Mouse (Mus musculus): ENCODE measurements around the gene Gm49320. TPM values are rescaled to one million over a fixed set of nuclear protein-coding genes. Genes with fewer than 3 reads are reported as not detected.

Gm49320 gene
- total RNA-seq, 2 experiments from 2014 or later, result 0.16 TPM; not detected in 1

DNA sequence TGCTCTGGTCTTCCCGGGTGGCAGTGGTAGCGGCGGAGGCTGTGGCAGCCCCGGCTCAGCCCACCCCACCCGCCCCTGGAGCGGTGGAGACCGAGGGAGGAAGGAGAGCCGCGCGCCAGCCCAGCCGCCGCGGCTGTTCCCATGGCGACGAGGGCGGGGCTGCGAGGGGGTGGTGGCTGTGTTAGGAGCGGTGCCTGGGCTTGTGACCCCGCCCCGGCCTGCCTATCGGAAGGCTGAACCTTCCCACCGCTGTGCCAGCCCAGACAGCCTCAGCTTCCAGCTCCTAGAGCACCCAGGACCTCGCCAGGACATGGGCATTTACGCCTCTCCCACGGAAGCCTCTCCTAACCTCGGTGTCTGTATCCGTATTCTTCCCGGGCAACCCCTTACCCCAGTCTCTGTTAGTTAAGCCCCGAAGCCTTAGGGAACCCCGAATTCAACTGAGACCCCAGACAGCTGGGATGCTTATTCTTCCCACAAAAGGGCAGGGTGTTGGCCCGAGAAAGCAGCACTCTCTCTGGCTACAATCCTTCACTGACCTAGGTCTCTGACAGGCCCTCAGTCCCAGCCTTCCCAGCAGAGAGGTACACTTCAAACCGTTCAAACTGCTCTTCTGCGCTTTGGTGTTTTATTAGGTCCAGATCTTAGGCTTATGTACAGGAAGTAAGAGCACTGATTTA, 20.6 kb downstream of the Gm49320 start, which contains the start of gene Ctxn1:
TSS of gene Ctxn1 (minus strand) at position 150 of the 680 bp plus-strand sequence.
- peak; percentile 90 for DNase-seq

DNA sequence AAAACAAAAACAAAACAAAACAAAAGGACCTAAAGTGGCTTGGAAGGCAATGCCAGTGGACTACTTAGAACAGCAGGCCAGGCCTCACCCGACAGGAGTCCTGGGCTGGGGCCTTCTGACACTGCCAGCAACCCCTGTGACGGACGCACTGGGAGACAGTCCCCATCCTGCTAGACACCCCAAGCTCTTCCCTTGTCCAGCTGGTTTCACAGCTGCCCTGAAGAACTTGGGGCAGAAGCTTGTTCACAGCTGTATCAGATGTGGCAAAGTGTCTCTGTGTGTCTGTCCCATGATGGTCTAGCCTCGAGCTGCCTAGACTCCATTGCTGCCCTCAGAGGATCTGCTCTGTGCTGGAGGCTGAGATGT, 21.1 kb downstream of the Gm49320 start:
- no peak for DNase-seq

DNA sequence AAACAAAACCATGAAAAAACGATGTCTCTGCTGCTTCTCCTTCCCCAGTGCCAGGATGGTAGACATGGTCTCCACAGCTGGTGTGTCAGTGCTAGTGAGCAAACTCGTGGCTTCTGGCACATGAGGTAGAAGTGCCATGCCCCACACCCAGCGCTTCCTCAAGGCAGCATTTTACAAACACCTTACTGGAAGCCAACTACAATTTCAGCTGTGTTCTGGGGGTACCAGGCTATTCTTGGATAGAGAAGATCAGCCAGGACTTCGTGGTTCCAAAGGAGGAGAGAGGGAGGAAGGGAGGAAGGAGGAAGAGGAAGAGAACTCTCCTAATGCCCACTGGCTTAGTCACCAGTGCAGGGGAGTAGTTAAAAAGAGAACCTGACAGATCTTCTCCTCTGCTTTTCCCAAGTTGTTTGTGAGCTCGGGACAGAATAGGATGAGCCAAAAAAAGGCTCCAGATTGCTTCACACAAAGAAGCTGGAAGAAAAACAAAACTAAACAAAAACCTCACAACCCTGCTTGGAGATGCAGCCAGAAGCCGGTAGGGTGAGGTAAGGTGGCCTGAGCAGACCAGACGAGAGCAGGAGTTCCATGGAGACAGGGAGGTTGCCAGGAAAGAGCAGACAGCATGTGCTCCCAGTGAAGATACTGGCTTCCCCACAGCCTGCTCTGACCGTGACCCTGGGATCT, 24.6 kb downstream of the Gm49320 start:
- DNase-seq, result no peak

DNA sequence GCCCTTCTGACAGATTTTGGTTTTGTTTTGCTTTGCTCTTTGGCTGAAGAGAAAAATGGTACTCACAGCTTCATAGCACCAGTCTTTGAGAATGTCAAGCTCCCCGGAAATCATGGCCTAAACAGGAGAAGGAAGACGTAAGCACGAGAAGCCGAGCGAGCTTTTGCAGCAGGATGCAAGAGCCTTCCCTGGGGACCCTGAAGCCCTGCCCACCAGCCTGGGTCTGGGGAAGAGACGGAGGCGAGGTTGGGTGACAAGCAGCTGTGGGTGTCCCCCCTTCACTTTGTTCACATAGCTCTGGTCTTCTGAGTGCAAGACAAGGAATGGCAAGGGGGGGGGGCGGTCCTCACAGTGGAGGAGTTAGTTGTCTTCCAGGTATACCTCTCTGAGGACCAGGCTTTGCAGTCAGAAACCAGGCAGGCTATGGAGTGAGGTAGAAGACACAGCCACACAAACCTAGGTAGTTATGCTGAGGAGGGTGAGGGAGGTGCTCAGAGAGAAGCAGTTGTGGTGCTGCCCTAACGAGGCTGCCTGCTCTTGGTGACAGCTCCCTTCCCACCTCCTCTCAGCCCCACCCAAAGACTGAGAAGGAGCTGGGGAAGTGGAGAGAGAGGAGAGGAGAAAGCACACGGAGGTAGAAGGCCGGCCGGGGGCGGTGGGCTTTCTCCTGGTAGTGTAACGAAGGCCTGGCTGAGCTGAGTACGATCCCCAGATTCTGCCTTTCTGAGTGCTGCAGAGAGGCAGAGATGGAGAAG, 26.7 kb downstream of the Gm49320 start:
- no peak for DNase-seq

- no peak for DNase-seq
These were observed 29.0 kb downstream of the Gm49320 start for GRCm38 (mm10) chr8:4267627-4268026.

GRCm38 (mm10) chr8:4269609-4270008, 30.9 kb downstream of the Gm49320 start:
- DNase-seq, result no peak

- DNase-seq, result peak; percentile 93
These were observed 36.8 kb downstream of the Gm49320 start, which contains the start of gene Timm44 for GRCm38 (mm10) chr8:4275275-4276110. TSS of gene Timm44 (minus strand) at chr8:4275913.

DNA sequence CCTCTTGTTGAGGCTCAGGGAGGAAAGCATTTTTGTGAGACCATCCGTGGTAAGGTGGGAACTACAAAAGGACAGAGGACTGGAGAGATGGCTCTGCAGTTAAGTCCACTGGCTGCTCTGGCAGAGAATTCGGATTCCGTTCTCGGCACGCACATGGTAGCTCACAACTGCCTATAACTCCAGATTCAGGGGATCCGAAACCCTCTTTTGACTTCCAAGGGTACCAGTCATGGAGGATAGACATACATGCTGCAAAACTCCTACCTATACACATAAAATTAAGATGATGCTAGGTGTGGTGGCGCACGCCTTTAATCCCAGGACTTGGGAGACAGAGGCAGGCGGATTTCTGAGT, 37.4 kb downstream of the Gm49320 start:
- no peak for DNase-seq

DNA sequence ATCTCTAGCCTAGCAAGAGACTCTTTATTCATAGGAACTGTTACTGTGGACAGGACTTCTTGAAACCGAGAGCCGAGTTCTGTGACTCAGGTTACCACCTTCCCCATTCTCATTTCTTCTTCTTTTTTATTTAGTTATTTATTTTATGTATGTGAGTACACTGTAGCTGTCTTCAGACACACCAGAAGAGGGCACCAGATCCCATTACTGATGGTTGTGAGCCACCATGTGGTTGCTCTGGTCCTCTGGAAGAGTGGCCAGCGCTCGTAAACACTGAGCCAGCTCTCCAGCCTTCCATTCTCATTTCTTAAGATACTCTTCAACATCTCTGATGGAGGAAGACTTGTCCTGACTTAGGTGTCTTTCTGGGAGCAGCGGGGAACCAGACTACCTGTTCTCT, 54.1 kb downstream of the Gm49320 start:
- DNase-seq, result no peak

DNA sequence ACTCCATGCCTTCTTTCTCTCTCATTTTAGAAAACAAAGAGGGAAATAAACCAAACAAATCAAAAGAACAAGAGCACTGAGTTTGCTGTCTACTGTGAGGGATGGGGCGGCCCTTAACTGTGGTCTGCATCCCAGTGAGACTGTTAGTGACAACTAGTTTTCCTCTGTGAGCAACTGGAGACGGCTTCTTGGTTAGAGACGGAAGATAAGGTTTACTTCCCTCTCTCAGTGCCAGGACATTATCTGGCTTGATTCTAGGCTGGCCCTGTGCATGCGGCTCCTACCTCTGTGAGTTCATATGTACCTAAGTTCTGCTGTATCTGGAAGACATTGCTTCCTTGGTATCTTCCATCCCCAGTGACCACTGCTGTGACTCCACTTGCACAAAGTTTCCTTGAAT, 59.2 kb downstream of the Gm49320 start:
- DNase-seq, result no peak

Other genes with a start within 250 kb of the Gm49320 start
- gene Cd209f, start 133.0 kb upstream of the Gm49320 start, total RNA-seq (2021), result 1 to 10 TPM; 1.1 to 3.6 TPM
- 1 to 10 TPM in 1 of 2 experiments, under 1 TPM in 1; 0.26 to 1.3 TPM for gene Cd209g, start 104.8 kb upstream of the Gm49320 start, total RNA-seq (2021)
- gene Evi5l, start 72.3 kb upstream of the Gm49320 start, total RNA-seq (2021), result 10 to 100 TPM; 14.7 to 15.5 TPM
- under 1 TPM in 1 of 2 experiments, not detected in 1; 0.05 TPM for gene Prr36, start 21.4 kb upstream of the Gm49320 start, total RNA-seq (2021)
- under 1 TPM in 1 of 2 experiments, not detected in 1; 0.08 TPM for gene Lrrc8e, start 12.0 kb upstream of the Gm49320 start, total RNA-seq (2021)
- gene Map2k7, start 125 bp upstream of the Gm49320 start, total RNA-seq (2021), result 10 to 100 TPM; 75.9 to 79.6 TPM
- gene Tgfbr3l, start 9.3 kb downstream of the Gm49320 start, total RNA-seq (2021), result 1 to 10 TPM; 1.5 to 1.8 TPM
- 1 to 10 TPM; 8.4 to 9.5 TPM for gene Snapc2, start 14.2 kb downstream of the Gm49320 start, total RNA-seq (2021)
- gene Ctxn1, start 20.4 kb downstream of the Gm49320 start, total RNA-seq (2021), result under 1 TPM; 0.61 to 0.96 TPM
- 10 to 100 TPM; 76.2 to 77.4 TPM for gene Timm44, start 37.0 kb downstream of the Gm49320 start, total RNA-seq (2021)
- gene Ccl25, start 86.3 kb downstream of the Gm49320 start, total RNA-seq (2021), result 10 to 100 TPM; 10.8 to 12.1 TPM
- 10 to 100 TPM; 37.2 to 38.5 TPM for gene Elavl1, start 86.5 kb downstream of the Gm49320 start, total RNA-seq (2021)